8 mouse cellular contexts compared by ENCODE assay signal in genomic region chr4:155944271-155944670, GRCm38 (mm10). TPM values are rescaled to one million over a fixed set of nuclear protein-coding genes. Genes with fewer than 3 reads are reported as not detected.
A peak's percentile ranks its signal among the peaks of the same experiment; 100 is the strongest.
DNase-seq lines count a peak whose midpoint lies in the region; ATAC-seq and TF ChIP-seq lines count a peak whose summit lies in the region.

No protein-coding gene starts in this region.

- intact Hi-C loops in heart, postnatal 36 days (cut with DNase I): loop anchor here (5.0 kb wide), 1 partner anchor 52 kb away; the partner anchor contains the start of genes Acap3 and Pusl1

- DNase-seq in heart, postnatal 36 days: no peak
- DNase-seq in brain, adult 2 months (ENCODE audit: low read depth, low spot score): peak; percentile 26
- peak; percentile 30 for DNase-seq in hindbrain, embryonic 11.5 days (ENCODE audit: low spot score)
- no peak for DNase-seq in layer of hippocampus, postnatal 10 days (ENCODE audit: low spot score in 2 of 2)
- DNase-seq in spleen, postnatal 14 days (ENCODE audit: low spot score in 2 of 2): no peak

- H3K9me3 ChIP-seq in heart, embryonic 11.5 days (replicated peaks; ENCODE audit: control insufficient read depth, low read length): no peaks in the 10 kb centered on the region
- no peaks in the 10 kb centered on the region for H3K9me3 ChIP-seq in hindbrain, embryonic 11.5 days (ENCODE audit: control insufficient read depth, low read length)
- no peaks in the 10 kb centered on the region for H3K9me3 ChIP-seq in liver, embryonic 16.5 days (replicated peaks; ENCODE audit: control insufficient read depth, low read length)

- no peaks in the 10 kb centered on the region for H3K27me3 ChIP-seq in heart, embryonic 11.5 days (ENCODE audit: control insufficient read depth, insufficient read depth, low read length)
- H3K27me3 ChIP-seq in hindbrain, embryonic 11.5 days (ENCODE audit: control insufficient read depth, insufficient read depth, low read length): no peaks in the 10 kb centered on the region
- peaks cover 4% of the 10 kb centered on the region; the same call in 1 of the 2 replicates for H3K27me3 ChIP-seq in liver, embryonic 16.5 days (ENCODE audit: control insufficient read depth, insufficient read depth, low read depth, low read length)

- H3K4me1 ChIP-seq in heart, embryonic 11.5 days (ENCODE audit: control insufficient read depth, insufficient read depth, low read length): peaks cover 13% of the 10 kb centered on the region
- peaks cover 4% of the 10 kb centered on the region; the same call in 1 of the 2 replicates for H3K4me1 ChIP-seq in hindbrain, embryonic 11.5 days (replicated peaks; ENCODE audit: control insufficient read depth, insufficient read depth, low read length)
- H3K4me1 ChIP-seq in liver, embryonic 16.5 days (ENCODE audit: control insufficient read depth, low read depth, low read length): peaks cover 28% of the 10 kb centered on the region
- H3K4me1 ChIP-seq in olfactory bulb, adult 2 months (ENCODE audit: control insufficient read depth, insufficient read depth, low read length): peaks cover 10% of the 10 kb centered on the region

- H3K4me2 ChIP-seq in heart, embryonic 11.5 days: peak overlapping the region; percentile 96
- H3K4me2 ChIP-seq in hindbrain, embryonic 11.5 days (replicated peaks; ENCODE audit: low read depth, low read length): peak overlapping the region; percentile 84
- peak overlapping the region; percentile 90 for H3K4me2 ChIP-seq in liver, embryonic 16.5 days (ENCODE audit: low read depth, low read length)

- no peak for TF ChIP-seq CTCF in olfactory bulb, adult 2 months (IDR thresholded peaks at IDR 0.05; ENCODE audit: insufficient read depth, low read depth, low read length)

- H3K9ac ChIP-seq in heart, embryonic 11.5 days (ENCODE audit: low read depth, low read length): peak overlapping the region; percentile 96
- peak overlapping the region; percentile 91 for H3K9ac ChIP-seq in hindbrain, embryonic 11.5 days (ENCODE audit: low read depth, low read length)
- peak overlapping the region; percentile 88 for H3K9ac ChIP-seq in liver, embryonic 16.5 days (ENCODE audit: low read depth, low read length)

- ATAC-seq in heart, embryonic 11.5 days (replicated peaks; ENCODE audit: insufficient number of reproducible peaks, low FRiP score, low TSS enrichment): no peak
- peak; percentile 24; the same call in 1 of the 2 replicates for ATAC-seq in hindbrain, embryonic 11.5 days (ENCODE audit: low FRiP score)
- ATAC-seq in liver, embryonic 16.5 days (ENCODE audit: low read depth): no peak

- TF ChIP-seq POLR2A in olfactory bulb, adult 2 months (IDR thresholded peaks at IDR 0.05; ENCODE audit: insufficient read depth, low read depth, low read length): no peak

- under 1% methylated on average over 17 of the region's 17 CpGs for WGBS in heart, embryonic 11.5 days (ENCODE audit: insufficient replicate concordance)
- 0% methylated on average over 17 of the region's 17 CpGs for WGBS in hindbrain, embryonic 11.5 days
- under 1% methylated on average over 17 of the region's 17 CpGs for WGBS in liver, embryonic 16.5 days (ENCODE audit: insufficient replicate concordance)
- 0% methylated on average over 17 of the region's 17 CpGs for WGBS in olfactory bulb, adult 2 months

- H3K27ac ChIP-seq in heart, embryonic 11.5 days (ENCODE audit: low read depth, low read length): peak overlapping the region; percentile 50; the same call in 1 of the 2 replicates
- no peak overlapping the region for H3K27ac ChIP-seq in hindbrain, embryonic 11.5 days (ENCODE audit: low read depth, low read length)
- peak overlapping the region; percentile 69 for H3K27ac ChIP-seq in liver, embryonic 16.5 days (ENCODE audit: low read length)
- no peak overlapping the region for H3K27ac ChIP-seq in olfactory bulb, adult 2 months (ENCODE audit: insufficient read depth, low read depth, low read length)

- H3K4me3 ChIP-seq in heart, embryonic 11.5 days (ENCODE audit: low read depth, low read length): peak overlapping the region; percentile 99
- H3K4me3 ChIP-seq in hindbrain, embryonic 11.5 days (ENCODE audit: low read depth, low read length): peak overlapping the region; percentile 99
- H3K4me3 ChIP-seq in liver, embryonic 16.5 days (ENCODE audit: low read depth, low read length): peak overlapping the region; percentile 88
- peak overlapping the region; percentile 76 for H3K4me3 ChIP-seq in olfactory bulb, adult 2 months (ENCODE audit: insufficient read depth, low read depth, low read length)

- H3K36me3 ChIP-seq in heart, embryonic 11.5 days (ENCODE audit: control insufficient read depth, insufficient read depth, low read length): peaks cover 8% of the 10 kb centered on the region
- H3K36me3 ChIP-seq in hindbrain, embryonic 11.5 days (ENCODE audit: control insufficient read depth, insufficient read depth, low read length): no peaks in the 10 kb centered on the region; the same call in none of the 2 replicates
- peaks cover 8% of the 10 kb centered on the region for H3K36me3 ChIP-seq in liver, embryonic 16.5 days (ENCODE audit: control insufficient read depth, insufficient read depth)

RNA-seq across cellular contexts. Expression of gene Ube2j2, which starts 0.6 kb away (rescaled TPM):
- polyA plus RNA-seq in heart, embryonic 11.5 days (2014; fragmentation: Nextera tagmentation; extraction: Ambion mirVana): 89.5 and 91.6 TPM in 2 replicates
- 10 to 100 TPM; 49.4 to 56.0 TPM for total RNA-seq in heart, postnatal 36 days (2021)
- polyA plus RNA-seq in hindbrain, embryonic 11.5 days (2014; fragmentation: Nextera tagmentation; extraction: Ambion mirVana): 142 and 160 TPM in 2 replicates
- 41.1 and 42.2 TPM in 2 replicates for polyA plus RNA-seq in liver, embryonic 16.5 days (2015; fragmentation: Nextera tagmentation; extraction: Ambion mirVana)
- polyA plus RNA-seq in olfactory bulb, adult 2 months (2012; ENCODE audit: insufficient read depth, insufficient read length, low replicate concordance, missing spikeins): not detected in 2 replicates
- 10 to 100 TPM; 93.3 to 97.5 TPM for total RNA-seq in layer of hippocampus, postnatal 10 days (2021)

RNA-seq across cellular contexts. Expression of gene C1qtnf12, which starts 17.8 kb away (rescaled TPM):
- polyA plus RNA-seq in heart, embryonic 11.5 days (2014; fragmentation: Nextera tagmentation; extraction: Ambion mirVana): 24.6 and 26.9 TPM in 2 replicates
- total RNA-seq in heart, postnatal 36 days (2021): 10 to 100 TPM; 15.6 to 16.0 TPM
- polyA plus RNA-seq in hindbrain, embryonic 11.5 days (2014; fragmentation: Nextera tagmentation; extraction: Ambion mirVana): 21.0 and 24.0 TPM in 2 replicates
- polyA plus RNA-seq in liver, embryonic 16.5 days (2015; fragmentation: Nextera tagmentation; extraction: Ambion mirVana): 57.4 and 60.0 TPM in 2 replicates
- polyA plus RNA-seq in olfactory bulb, adult 2 months (2012; ENCODE audit: insufficient read depth, insufficient read length, low replicate concordance, missing spikeins): not detected in 2 replicates
- 10 to 100 TPM; 25.9 to 29.7 TPM for total RNA-seq in layer of hippocampus, postnatal 10 days (2021)

RNA-seq across cellular contexts. Expression of gene B3galt6, which starts 48.2 kb away (rescaled TPM):
- polyA plus RNA-seq in heart, embryonic 11.5 days (2014; fragmentation: Nextera tagmentation; extraction: Ambion mirVana): 10.1 and 11.6 TPM in 2 replicates
- 1 to 10 TPM; 2.2 to 2.4 TPM for total RNA-seq in heart, postnatal 36 days (2021)
- polyA plus RNA-seq in hindbrain, embryonic 11.5 days (2014; fragmentation: Nextera tagmentation; extraction: Ambion mirVana): 18.2 and 19.4 TPM in 2 replicates
- polyA plus RNA-seq in liver, embryonic 16.5 days (2015; fragmentation: Nextera tagmentation; extraction: Ambion mirVana): 3.3 and 3.6 TPM in 2 replicates
- not detected in 2 replicates for polyA plus RNA-seq in olfactory bulb, adult 2 months (2012; ENCODE audit: insufficient read depth, insufficient read length, low replicate concordance, missing spikeins)
- 10 to 100 TPM; 10.6 to 11.6 TPM for total RNA-seq in layer of hippocampus, postnatal 10 days (2021)

RNA-seq across cellular contexts. Expression of gene Sdf4, which starts 48.4 kb away (rescaled TPM):
- polyA plus RNA-seq in heart, embryonic 11.5 days (2014; fragmentation: Nextera tagmentation; extraction: Ambion mirVana): 138 and 147 TPM in 2 replicates
- total RNA-seq in heart, postnatal 36 days (2021): 10 to 100 TPM; 77.9 to 89.1 TPM
- 136 and 143 TPM in 2 replicates for polyA plus RNA-seq in hindbrain, embryonic 11.5 days (2014; fragmentation: Nextera tagmentation; extraction: Ambion mirVana)
- 73.2 and 78.7 TPM in 2 replicates for polyA plus RNA-seq in liver, embryonic 16.5 days (2015; fragmentation: Nextera tagmentation; extraction: Ambion mirVana)
- polyA plus RNA-seq in olfactory bulb, adult 2 months (2012; ENCODE audit: insufficient read depth, insufficient read length, low replicate concordance, missing spikeins): 218 TPM in 1 of 2 replicates, not detected in the other
- 100 to 1,000 TPM; 128 to 136 TPM for total RNA-seq in layer of hippocampus, postnatal 10 days (2021)

RNA-seq across cellular contexts. Expression of gene Acap3, which starts 52.6 kb away (rescaled TPM):
- polyA plus RNA-seq in heart, embryonic 11.5 days (2014; fragmentation: Nextera tagmentation; extraction: Ambion mirVana): 9.2 and 10.2 TPM in 2 replicates
- 10 to 100 TPM; 12.0 to 12.2 TPM for total RNA-seq in heart, postnatal 36 days (2021)
- polyA plus RNA-seq in hindbrain, embryonic 11.5 days (2014; fragmentation: Nextera tagmentation; extraction: Ambion mirVana): 29.0 and 34.7 TPM in 2 replicates
- 5.5 and 5.6 TPM in 2 replicates for polyA plus RNA-seq in liver, embryonic 16.5 days (2015; fragmentation: Nextera tagmentation; extraction: Ambion mirVana)
- polyA plus RNA-seq in olfactory bulb, adult 2 months (2012; ENCODE audit: insufficient read depth, insufficient read length, low replicate concordance, missing spikeins): not detected in 2 replicates
- total RNA-seq in layer of hippocampus, postnatal 10 days (2021): 100 to 1,000 TPM; 145 to 162 TPM

Comparison
In these comparisons a context has a peak if more than half of its experiments do, and no peak if none do; other contexts are left out.
1. H3K27ac ChIP-seq: peak in heart, embryonic 11.5 days (single experiment) and liver, embryonic 16.5 days (single experiment); none in hindbrain, embryonic 11.5 days (single experiment) and olfactory bulb, adult 2 months (single experiment).
2. DNase-seq: peak in brain, adult 2 months (single experiment) and hindbrain, embryonic 11.5 days (single experiment); none in heart, postnatal 36 days (0 of 2), layer of hippocampus, postnatal 10 days (0 of 2) and spleen, postnatal 14 days (0 of 2).
3. RNA of gene C1qtnf12, which starts 17.8 kb away (polyA plus RNA-seq): 57.4 to 60.0 TPM in liver, embryonic 16.5 days, 24.6 to 26.9 TPM in heart, embryonic 11.5 days and 21.0 to 24.0 TPM in hindbrain, embryonic 11.5 days; not detected in olfactory bulb, adult 2 months; every median in the first group is over 10 times any median in the second.
4. Peak in every context shown above with its lines, with median percentiles within 50 percentile points of each other: H3K4me2 ChIP-seq, H3K4me3 ChIP-seq and H3K9ac ChIP-seq.